Mouse (Mus musculus) monocyte, adult 5-6 weeks (primary cell): Measurements from ENCODE around the gene Galm. TPM values are rescaled to one million over a fixed set of nuclear protein-coding genes. Genes with fewer than 3 reads are reported as not detected.
A peak's percentile ranks its signal among the peaks of the same experiment; 100 is the strongest.

Source experiments
- ATAC-seq: fragments of 153-309, 156-312 bp; replicated peaks from 2 replicates; pipeline ENCODE4 v1.8.0; 2017; ENCODE audit warnings: mild to moderate bottlenecking; ENCODE audit not compliant: low TSS enrichment, insufficient number of reproducible peaks, severe bottlenecking, poor library complexity, low FRiP score
- total RNA-seq: library from RNA; stranded (forward); fragments of 200-1000, 200-491, 200-594 nt; gene quantifications from 3 replicates; pipeline ENCODE4 v1.2.3, GENCODE M21; 2017

The Galm gene
- total RNA-seq = 2.5 to 7.3 TPM (median 2.7 TPM) in 3 replicates

DNA sequence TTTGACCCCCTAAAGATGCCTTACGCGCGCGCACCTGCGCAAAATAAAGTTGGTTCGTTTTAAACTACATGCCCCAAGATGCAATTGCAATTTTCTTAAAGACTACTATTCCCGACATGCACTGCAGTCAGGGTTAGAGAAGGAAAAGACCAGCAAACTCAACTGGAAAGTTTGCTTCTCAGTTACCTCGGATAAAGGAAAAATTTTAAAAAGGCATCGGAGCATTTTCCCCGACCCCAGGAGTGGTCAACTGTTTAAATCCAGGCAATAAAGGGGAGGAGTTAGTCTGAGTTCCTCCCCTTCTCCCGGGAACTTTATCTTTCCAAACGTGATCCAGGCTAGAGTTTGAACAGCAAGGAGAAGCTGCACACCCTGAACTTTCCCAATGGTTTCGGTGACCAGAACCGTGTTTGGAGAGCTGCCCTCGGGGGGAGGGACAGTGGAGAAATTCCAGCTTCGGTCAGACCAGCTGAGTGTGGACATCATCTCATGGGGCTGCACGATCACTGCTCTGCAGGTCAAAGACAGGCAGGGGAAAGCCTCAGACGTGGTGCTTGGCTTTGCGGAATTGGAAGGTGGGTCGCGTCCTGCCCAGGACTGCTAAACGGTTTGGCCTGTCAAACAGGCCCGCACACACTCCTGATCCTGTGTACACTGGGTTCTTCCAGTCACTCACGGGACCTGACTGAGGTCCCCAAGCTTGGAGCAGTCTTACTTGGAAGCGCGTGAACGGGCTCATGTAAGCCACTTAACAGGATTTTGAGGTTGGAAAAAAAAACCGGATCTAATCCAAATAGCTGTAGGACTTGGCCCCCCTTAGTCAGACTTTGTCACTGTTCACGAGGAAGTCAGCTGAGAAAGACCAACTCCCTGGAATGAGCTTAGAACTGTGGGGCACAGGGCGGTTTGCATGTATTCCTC, at the start of gene Galm:
Gene Galm (plus strand): TSS at position 141 of the 921 bp plus-strand sequence.
- peak; percentile 58 for ATAC-seq

DNA sequence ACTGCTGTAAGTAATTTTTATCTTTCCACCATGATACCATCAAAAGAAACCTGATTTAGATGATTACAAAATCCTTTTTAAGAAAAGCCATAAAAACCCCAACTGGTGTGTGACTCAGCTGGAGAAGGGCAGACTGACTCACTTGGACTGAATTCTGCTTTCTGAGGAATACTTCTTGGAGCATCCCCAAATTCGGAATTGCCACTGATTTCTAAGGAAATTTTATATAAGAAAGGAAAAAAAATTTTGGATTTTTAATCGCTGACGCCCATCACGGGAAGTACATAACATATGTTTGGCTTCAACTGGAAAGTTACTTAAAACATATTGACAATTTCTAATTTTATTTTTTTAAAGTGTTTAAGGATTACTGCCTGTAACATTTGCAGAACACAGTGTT, 48.5 kb upstream of the Galm start:
- no peak for ATAC-seq

DNA sequence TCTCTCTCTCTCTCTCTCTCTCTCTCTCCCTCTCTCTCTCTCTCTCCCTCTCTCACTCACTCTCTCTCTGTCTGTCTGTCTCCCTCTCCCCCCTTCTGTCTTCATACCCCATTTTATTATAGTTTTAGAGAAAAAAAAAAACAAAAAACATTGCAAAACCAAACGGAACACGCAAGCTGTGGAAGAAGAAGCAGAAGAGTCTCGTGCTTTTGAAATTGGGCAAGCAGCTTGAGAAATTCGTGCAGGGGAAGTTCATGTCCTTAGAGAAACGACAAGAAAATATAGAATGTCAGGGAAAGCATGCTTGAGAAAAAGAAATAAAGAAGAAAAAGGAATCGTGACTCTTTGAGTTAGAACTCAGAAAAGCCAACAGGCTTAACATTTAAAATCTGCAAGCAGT, 44.0 kb upstream of the Galm start:
- ATAC-seq = no peak

DNA sequence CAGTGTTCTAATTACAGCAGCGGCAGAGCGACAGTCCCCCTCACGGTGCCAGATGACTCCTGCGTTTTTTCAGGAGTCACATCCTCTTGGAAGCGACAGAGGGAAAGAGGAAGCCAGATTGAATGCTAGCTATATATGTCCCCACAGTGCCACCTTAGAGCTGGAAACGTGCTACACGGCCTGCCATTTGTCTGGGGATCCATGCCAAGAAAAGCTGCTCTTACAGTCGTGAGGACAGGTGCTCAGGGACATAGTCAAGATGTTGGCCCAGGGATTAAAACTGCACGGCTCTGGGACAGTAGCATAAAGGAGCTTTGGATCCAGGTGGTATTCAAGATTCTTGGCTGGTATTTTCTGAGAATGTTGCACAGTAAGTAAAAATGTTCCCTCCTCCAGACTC, 42.8 kb upstream of the Galm start:
- no peak for ATAC-seq

DNA sequence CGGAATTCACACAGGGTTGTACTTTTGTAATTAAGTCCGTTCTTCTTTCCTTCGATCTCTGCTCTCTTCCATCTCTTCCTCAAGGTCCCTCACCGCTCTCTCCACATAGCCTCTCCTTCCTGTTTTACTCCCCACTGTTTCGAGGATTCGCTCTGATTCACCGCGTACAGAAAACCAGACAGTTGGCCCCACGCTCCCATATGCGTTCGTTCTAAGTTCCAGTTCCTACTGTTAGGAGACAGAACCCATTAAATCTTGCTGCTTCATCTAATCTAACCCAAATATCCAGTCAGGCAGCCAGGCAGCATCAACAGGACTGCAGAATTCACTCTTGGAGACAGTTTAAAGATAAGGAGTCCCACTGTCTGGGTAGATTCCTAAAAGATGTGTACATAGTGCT, 40.7 kb upstream of the Galm start:
- no peak for ATAC-seq

DNA sequence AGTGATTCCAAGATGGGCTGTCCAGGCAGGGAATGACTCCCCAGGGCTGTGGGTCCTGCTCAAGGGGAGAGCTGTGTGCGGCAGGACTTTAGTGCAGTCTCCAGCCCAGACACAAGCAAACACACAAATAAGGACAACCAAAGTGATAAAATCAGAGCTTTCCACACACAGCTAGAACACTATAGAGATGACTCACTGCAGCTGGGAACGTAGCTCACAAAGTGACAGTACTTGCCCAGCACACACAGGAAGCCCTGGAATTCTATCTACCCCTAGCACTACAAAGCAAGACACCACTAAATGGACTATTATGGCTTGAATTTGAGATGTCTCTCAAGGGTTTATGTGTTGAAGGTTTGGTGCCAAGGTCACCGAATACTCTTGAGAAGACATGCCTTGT, 39.1 kb upstream of the Galm start:
- ATAC-seq = no peak

DNA sequence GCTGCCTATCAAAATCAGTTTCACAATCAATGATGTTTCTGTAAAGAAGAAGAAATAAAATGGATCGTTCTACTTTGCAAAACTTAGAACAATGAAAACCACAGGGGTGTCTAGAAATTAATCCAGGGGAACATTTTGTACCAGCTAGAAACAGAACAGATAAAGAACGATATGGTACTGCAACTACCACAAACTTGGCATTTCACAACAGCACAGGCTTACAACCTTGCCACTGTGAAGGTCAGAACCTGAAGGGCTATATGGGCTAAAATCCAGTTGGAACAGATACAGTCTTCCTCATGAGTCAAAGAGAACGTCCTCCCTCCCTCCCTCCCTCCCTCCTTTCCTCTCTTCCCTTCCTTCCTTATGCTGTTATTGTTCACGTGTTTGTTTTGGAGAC, 36.7 kb upstream of the Galm start:
- ATAC-seq = no peak

DNA sequence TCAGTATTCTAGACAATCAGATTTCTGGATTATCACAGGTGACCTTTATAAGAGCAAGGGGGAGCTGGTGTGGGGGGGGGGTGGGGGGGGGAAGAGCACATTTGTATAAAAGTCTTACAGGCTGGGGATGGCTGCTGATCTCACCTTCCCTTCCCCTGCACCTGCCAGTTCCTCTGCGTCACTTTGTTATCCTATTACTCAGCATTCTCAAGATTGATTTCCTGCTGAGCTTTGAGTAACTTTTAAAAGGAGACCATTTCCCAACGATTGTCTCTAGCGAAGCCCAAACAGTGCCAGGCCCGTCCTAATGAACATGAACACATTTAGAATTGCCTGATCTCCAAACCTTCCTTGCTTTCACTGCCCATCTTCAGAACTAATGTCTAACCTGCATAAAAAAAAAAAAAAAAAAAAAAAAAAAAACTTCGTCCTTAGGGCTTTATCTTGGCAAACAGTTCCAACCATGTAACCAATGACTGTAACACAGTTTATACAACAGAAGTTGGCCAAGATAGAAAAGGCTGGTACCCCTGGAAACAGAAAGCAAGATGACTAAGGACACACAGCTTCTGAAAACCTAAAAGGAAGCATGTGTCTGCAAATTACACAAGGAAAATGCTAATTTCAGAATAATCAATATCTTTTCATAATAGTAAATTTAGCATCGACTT, 35.3 kb upstream of the Galm start:
- ATAC-seq = no peak

DNA sequence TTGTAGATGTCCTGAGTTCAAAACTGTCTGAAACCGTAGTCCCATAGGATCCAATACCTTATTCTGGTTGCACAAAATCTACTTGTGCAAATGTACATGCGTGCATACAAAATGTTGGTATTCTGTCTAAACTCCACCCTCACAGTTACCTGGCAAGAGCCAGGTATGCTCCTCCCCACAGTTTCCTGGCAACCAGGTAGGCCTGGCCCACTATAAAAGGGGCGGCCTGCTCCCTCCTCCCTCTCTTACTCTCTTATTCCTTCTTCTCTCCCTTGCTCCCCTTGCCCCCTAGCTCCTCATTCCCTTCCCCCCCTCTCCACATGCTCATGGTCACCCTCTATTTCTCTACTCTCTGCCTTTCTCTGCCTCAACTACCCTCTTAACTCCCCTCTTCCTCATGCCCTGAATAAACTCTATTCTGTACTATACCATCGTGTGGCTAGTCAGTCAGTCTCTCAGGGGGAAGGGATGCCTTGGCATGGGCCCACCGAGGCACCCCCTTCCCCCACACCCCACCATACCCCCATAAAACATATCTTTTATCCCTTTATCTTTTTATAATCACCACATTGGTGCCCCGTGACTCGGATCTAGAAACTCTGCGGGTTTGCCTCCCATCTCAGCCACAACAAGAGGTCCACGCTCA, 31.9 kb upstream of the Galm start:
- ATAC-seq = no peak

DNA sequence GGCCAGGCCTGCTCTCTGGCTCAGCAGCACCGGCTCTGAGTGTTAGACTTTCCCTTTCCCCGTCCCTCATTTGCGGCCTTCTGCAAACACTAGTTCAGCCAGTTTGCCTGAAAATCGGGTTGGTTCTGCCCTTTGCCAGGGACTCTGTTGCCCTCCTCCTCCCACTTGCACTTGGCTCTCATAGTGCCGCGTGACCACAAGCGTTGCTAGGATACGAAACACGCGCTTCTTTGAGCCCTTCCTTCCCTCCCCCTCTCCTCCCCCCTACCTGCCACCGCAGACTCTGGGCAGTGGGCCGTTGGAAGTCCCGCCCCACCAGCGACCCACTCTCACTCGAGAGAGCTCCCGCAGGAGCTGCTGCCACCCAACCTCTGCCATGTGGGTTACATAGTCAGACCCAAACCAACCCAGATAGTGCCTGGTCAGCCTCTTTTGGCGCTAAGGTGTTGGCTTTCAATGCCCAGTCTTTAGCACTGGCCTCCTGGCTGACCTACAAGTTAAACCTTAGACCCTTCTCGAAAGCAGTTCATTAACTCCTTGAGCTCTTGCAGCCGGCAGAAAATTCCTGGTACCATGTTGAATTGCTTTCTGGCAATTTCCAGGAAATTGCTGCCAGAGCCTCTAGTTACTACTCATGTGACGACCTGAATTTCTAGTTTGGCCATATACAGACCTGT, 31.1 kb upstream of the Galm start:
- ATAC-seq = no peak

DNA sequence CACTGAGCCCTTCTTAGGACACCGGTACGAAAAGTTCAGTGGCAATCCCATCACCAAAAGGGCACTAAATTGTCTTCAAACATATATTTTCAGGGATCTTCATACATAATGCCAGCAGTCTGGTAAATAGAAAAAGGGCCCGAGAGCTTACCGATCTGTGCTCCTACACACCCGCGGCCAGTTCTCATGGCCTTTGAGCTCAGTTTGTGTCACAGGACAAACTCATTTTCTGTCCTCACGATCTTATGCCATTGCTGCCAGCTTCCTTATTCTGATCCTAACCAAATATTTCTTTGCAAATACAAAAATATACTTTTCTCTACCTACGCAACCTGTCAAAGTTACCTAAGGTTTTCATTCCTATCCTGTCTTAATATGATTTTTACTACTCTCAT, 30.6 kb upstream of the Galm start:
- no peak for ATAC-seq

DNA sequence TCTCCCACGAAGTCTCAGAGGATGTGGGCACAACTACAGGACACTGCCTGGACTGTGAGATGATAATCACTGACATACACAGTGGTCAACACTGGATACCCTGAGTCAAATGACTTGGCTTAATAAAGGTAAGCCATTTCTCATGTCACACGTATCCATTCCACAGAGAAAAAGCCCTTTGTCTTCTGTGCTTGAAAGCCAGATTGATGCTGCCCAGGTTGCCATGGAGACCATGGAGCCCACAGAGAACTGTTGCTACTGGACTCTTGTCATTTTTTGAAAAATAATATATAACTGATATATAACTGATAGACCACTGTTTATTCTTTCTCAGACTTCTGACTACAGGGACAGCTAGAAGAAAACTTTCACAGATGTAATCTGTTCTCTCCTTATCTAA, 30.1 kb upstream of the Galm start:
- no peak for ATAC-seq

DNA sequence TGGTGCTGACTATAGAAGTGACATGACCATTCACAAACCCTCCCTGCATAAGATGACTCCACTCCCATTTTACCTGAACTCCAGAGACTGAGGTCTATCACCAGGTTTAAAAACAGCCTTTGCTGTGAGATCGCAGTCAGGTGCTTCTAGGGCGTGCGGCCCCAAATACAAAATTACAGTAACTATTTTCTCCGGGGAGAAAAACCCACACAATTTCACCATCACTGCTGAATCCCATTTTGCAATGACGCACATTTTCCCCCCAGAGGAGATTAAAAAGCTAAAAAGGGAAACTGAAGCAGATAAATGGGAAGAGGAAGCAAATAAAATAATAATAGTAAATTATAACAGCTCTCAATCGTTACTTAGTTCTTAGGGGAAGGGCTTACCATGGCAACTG, 27.4 kb upstream of the Galm start:
- ATAC-seq = no peak

DNA sequence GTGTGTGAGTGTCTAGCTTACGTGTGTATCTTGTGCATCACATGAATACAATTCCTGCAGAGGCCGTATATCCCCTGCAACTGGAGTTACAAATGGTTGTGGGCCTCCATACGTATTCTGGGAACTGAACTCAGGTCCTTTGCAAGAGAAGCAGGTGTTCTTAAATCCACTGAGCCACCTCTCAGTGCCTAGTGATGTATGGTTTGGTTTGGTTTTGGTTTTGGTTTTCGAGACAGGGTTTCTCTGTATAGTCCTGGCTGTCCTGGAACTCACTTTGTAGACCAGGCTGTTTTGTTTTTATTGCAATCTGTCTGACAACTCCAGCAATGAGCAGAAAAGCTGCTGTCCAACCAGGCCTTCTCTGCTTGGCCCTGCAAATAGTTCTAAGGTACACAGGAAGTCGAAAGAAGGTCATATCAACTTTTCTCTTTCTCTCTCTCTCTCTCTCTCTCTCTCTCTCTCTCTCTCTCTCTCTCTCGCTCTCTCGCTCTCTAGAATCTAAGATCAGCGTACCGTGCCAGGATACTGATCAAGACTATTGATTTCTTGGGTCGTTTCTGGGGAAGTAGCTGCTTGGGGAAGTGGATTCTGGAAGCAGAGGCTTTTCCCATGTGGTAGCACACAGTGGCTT, 21.8 kb upstream of the Galm start:
- ATAC-seq = no peak

DNA sequence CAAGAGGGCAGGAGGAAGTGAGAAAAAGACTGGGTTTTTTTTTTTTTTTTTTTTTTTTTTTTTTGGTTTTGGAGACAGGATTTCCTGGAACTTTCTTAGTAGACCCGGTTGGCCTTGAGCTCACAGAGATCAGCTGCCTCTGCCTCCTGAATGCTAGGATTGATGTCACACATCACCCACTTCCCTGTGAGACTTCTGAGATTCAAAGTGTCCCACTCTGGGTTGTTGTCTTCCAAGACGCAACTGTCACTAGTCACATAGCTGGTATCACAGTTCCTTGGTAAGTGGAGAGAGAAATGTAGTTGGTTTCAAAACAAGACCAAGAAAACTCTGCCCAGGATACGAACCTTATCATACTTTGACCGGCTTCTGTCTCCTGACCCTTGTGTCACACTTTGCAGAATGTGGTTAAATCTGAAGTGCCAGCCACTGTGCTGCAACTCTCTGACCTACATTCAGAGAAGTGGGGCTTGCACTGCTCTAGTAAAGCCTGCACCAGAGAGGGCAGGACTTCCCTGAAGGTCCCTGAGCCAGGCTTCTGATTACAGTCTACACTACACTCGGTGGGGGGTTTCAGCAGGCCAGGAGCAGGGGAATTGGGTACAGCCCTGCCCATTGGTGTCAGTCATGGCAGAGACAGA, 14.5 kb upstream of the Galm start:
- ATAC-seq = no peak

DNA sequence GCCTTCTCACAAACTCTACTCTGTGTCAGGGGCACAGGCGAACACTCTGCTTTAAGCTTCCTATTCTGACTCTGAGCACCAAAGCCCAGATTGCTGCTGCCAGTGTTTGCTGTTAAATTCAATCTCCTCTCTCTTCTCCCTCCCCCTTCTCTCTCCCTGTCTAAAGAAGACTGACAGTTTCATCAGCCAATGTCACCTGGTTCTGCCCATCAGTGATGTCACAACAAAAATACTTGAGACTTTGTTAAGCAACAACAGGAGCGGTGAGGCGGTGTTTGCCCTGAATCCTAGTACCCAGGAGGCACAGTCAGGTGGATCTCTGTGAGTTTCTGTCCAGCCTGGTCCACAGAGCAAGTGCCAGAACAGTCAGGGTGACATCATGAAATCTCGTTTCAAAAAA, 13.8 kb upstream of the Galm start:
- ATAC-seq = no peak

DNA sequence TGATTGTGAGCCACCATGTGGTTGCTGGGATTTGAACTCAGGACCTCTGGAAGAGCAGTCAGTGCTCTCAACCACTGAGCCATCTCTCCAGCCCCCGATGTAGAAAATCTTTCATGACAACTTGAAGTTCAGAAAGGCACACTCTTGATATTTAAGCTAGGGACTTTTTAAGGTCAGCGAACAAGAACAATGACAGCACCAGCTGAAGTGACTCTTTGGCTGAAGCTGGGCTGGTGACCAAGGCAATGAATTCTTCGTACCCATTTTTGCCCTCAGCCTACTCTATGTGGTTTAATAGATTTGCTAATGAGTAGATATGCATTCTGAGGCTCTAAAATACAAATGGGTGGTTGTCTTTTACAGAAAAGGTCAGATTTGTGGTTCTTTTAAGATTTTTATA, 6.9 kb upstream of the Galm start:
- no peak for ATAC-seq

DNA sequence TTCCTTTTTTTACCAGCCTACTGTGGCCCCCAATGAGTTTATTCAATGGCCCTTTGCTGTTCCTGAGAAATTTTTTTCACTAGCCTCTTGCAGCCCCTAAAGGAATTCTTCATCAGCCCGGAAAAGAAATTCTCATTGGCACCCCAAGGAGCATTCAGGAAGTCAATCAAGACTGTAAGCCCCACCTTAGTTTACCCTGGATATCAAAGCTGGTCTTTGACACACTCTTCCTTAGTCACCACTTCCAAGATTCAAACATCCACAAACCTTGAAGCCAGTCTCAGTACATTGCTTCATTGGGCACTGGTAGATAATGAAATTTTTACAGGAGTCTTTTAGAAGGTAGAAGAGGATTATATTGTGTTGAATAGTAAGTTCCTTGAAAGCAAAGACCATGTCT, 5.4 kb upstream of the Galm start:
- no peak for ATAC-seq
